Mouse (Mus musculus) heart, adult 11 months (tissue): ENCODE data around the gene Coq6.

Experiments
- DNase-seq: peaks from one replicate; pipeline ENCODE4 v3.0.0; 2022

Coq6 gene

DNA sequence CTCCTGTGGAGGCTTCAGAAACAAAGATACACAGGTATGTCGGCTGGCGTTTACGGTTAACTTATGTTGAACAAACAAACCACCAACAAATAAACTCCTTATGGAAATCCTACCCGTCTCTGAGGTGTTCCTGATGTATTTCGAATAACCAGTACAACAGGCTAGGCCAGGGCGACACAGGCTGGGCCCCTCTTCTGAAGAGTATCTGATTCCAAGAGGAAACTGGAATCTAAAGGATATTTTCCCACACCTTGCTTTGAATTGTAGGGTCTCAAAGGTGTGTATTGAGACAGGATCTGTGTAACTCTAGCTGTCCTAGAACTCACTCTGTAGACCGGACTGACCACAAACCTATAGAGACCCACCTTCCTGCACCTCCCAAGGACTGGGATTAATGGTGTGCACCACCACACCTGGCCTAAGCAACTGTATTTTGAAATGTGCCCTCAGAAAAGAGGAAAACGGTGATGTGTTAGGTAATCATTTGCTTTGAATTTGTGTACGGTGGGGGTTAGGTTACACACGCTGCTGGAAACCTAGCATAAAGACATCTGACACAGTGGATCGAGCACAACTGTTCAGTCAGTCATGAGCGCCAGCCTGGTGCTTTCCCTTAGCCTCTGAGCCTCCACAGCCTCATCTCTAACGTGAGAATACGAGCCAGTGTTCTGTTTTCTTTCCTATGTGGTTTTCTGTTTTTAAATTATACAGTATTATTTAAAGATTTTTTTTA lies 35.7 kb downstream of the Coq6 start:
- peak; percentile 55 for DNase-seq

DNA sequence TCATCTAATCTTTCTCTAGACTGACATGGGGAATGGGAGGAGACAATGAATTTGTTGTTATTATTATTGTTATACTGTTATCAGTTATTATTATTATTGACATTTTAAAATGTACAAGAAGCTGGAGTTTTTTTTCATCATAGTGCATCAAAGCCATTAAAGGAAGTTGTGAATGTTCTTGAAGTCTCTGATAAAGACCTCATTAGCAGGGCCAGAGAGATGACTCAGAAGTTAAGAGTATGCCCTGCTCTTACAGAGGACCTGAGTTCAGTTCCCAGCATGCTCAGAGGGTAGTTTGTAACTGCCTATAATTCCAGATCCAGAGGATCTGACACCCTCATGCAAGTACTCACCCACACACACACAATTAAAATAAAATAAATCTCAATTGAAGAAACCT lies 36.2 kb downstream of the Coq6 start:
- no peak for DNase-seq

- DNase-seq: peak; percentile 52
Measured at GRCm38 (mm10) chr12:84398629-84399028, 37.2 kb downstream of the Coq6 start.

DNA sequence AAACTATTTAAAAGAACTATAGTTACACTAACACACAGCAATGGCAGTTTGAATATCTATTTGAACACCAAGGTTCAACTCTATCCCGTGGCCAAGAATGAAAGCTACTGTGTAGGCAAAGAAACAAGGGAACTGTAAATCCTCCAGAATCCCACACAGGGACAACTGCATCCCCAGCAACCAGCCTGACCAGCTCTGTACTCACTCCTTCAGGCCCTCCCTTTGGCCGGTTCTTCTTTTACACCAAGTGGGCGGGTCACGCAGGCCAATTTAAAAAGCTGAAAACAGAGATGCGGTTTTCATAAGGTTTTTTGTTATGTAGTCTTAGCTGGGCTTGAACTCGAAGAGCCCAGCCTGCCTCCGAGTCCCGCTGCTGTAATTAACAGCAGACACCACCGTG lies 37.7 kb downstream of the Coq6 start:
- peak; percentile 50 for DNase-seq

- peak; percentile 81 for DNase-seq
Measured at GRCm38 (mm10) chr12:84399663-84400062, 38.2 kb downstream of the Coq6 start.

DNA sequence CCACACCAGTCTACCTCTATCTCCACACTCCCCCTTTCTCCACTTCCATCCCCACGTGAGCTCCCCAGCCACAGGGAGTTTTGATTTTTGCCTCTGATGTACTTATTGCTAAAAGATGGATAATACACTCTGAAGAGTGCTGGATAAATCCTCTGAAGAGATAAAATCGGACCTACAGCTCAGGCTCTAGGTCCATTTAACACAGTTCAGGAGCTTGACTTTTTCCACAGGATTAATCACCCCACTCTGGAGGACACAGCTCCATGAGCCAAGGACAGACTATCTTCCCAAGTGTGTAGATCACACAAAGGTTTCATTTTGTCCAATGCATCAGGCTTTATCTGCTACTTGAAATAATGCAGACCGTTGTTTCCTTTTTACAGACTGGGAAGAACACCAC lies 38.6 kb downstream of the Coq6 start:
- no peak for DNase-seq

DNA sequence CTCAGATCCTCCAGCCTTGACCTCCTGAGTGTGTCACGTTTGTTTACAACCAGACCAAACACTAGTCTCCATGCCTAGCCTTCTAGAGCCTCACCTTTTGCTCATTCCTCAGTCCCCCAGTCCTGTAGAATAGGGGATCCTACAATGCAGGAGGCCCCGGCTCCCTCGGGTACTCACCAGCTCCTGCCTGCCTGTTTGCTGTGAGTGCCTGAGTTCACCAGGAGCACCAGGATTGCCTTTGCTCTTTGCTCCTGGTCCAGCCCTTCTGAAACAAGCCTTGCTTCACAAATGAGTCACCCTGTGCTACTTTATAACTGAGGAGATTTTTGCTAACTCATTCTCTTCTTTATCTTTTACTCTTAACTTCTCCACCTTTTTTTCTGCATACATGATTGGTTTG lies 39.2 kb downstream of the Coq6 start:
- DNase-seq: peak; percentile 76

DNA sequence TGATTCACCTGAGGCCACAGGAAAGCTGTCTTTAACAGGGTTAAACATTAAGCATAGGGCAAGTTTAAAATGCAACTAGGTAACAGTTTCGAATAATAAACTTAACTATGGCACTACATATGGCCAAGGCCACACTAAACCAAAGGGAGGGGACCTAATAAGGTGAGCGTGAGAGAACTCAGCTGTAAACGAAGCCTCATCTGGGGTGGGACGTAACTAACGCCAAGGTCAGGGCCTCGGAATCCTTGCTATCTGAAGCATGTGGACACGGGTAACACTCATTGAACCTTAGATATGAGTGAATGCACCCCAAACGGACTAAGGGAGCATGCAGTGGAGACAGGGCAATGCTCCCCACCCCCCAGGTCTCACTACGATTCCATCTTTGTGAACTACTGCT lies 41.5 kb downstream of the Coq6 start:
- DNase-seq: no peak

GRCm38 (mm10) chr12:84404541-84404940 lies 43.1 kb downstream of the Coq6 start:
- DNase-seq: no peak

DNA sequence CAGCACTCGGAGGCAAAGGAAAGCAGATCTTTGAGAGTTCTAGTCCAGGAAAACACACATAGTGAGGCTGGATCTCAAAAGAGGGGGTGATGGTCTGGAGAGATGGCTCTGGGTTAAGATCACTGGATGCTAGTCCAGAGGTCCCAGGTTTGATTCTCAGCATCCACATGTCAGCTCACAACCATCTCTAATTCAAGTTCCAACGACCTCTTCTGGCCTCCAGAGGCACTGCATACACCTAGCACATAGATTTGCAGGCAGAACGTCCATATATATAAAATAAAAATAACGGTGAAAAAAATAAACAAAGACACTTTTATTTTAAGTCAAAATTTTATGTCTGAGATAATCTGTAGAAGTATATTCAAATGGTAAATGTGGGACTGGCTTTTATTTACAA lies 45.8 kb downstream of the Coq6 start:
- DNase-seq: no peak

GRCm38 (mm10) chr12:84407874-84408818 lies 46.7 kb downstream of the Coq6 start:
- DNase-seq: peak; percentile 86

GRCm38 (mm10) chr12:84408819-84409507 lies 47.5 kb downstream of the Coq6 start, which contains the start of the genes Entpd5 and Bbof1:
Entpd5 (minus strand) TSS chr12:84409029.
Bbof1 (plus strand) TSS chr12:84409071.
- DNase-seq: peak; percentile 99

DNA sequence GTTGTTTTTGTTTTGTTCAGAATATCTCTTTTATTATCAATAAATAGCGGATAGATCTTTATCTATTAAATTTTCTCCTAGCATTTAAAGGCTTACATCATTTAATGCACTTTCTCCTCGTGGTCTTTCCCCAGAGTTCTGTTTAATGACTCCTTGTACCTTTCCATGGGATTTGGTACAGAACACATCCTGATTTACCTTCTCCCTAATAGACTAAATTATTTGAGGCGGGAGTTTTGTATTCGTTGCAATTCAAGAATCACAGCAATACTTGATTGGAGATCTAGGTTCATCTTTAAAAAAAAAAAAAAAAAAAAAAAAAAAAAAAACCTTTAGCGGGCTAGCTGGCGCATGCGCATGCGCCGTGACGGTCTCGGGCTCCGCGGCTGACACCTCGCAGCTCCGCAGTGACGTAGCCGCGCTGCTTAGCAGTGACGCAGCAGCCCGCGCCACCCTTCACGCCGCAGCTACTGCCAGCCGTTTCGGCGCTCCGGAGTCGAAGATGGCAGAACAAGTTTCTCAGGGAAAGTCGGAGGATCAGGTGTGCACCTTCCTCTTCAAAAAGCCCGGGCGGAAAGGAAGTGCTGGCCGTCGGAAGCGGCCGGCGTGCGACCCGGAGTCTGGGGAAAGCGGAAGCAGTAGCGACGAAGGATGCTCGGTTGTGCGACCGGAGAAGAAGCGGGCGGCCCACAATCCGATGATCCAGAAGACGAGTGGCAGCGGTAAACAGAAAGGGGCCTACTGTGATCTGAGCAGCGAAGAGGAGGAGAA lies 55.6 kb downstream of the Coq6 start, which contains the start of gene Rnf113a2:
TSS of gene Rnf113a2 (plus strand) at position 363 of the 771 bp plus-strand sequence.
- DNase-seq: peak; percentile 98

- peak; percentile 91 for DNase-seq
Measured at GRCm38 (mm10) chr12:84417605-84417922, 56.1 kb downstream of the Coq6 start.
